Mouse (Mus musculus): ENCODE results near the gene Gli2. TPM values are rescaled to one million over a fixed set of nuclear protein-coding genes. Genes with fewer than 3 reads are reported as not detected.

The Gli2 gene
- polyA plus RNA-seq (2015; fragmentation: Nextera tagmentation; extraction: Ambion mirVana), result 7.2 and 7.4 TPM in 2 replicates

GRCm38 (mm10) chr1:119053402-119053841 lies at the start of gene Gli2:
Gene Gli2 (minus strand): TSS chr1:119053619.
- Histone ChIP-seq H3K27me3 (replicated peaks) (peaks cover 22% of the 10 kb centered on the region), H3K36me3 (no peaks in the 10 kb centered on the region), H3K9me3 (no peaks in the 10 kb centered on the region), H3K4me1 (replicated peaks) (peaks cover 30% of the 10 kb centered on the region), H3K4me3 (replicated peaks) (peak within 1 kb of the TSS; percentile 54), H3K4me2 (replicated peaks) (peak within 1 kb of the TSS; percentile 96), H3K27ac (peak within 1 kb of the TSS; percentile 89), H3K9ac (peak within 1 kb of the TSS; percentile 48)
- under 1% methylated on average over 38 of the region's 42 CpGs for WGBS
- ATAC-seq, result peak; percentile 85

DNA sequence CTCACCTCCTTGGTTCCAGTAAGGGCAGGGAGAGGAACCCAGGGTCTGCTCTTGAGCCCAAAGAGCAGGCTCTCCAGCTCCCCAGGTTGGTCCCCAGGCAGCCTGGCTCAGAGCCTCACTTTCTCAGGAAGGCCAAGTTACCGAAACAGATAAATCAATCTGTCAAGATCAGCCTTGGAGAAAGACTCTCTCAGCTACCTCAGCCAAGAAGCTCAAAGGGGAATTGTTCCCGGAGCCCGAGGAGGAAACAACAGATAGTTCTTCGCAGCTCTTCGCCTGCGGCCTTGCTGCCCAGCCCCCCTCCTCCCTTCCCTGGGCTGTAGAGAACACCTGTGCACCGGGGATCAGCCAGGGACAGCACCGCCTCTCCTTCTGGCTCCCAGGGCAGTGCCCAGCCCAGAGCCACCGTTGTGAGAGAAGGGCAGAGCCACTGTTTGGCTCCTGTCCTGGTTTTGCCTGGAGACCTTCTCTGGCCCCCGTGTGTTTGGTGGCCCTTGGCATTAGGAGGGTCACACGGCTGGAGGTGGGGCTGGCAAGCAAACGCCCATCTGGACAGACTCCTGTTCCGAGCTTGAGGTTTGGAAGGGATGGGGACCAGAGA lies 44.6 kb upstream of the Gli2 start:
- WGBS, result 29% methylated on average over 13 of the region's 13 CpGs

GRCm38 (mm10) chr1:119093739-119094138 lies 40.3 kb upstream of the Gli2 start:
- H3K9me3 ChIP-seq, result no peaks in the 10 kb centered on the region
- WGBS, result 20% methylated on average over 8 of the region's 8 CpGs
- peak; percentile 52; the same call in 1 of the 2 replicates for ATAC-seq
- no peak overlapping the region for H3K4me3 ChIP-seq (replicated peaks)
- no peak overlapping the region for H3K9ac ChIP-seq
- no peak overlapping the region for H3K4me2 ChIP-seq (replicated peaks)
- H3K27me3 ChIP-seq (replicated peaks), result peaks cover 3% of the 10 kb centered on the region; the same call in 1 of the 2 replicates
- no peaks in the 10 kb centered on the region for H3K36me3 ChIP-seq
- 0 out of 2 replicates have a peak, but pooled peaks cover 3% of the 10 kb centered on the region for H3K4me1 ChIP-seq (replicated peaks)
- no peak overlapping the region for H3K27ac ChIP-seq

More for the DNA sequence above, 44.6 kb upstream of the Gli2 start:
- peaks cover 3% of the 10 kb centered on the region; the same call in 1 of the 2 replicates for H3K27me3 ChIP-seq (replicated peaks)
- 0 out of 2 replicates have a peak, but pooled peaks cover 3% of the 10 kb centered on the region for H3K4me1 ChIP-seq (replicated peaks)
- H3K36me3 ChIP-seq, result no peaks in the 10 kb centered on the region
- no peak overlapping the region for H3K9ac ChIP-seq
- H3K27ac ChIP-seq, result no peak overlapping the region
- peak; percentile 41; the same call in 1 of the 2 replicates for ATAC-seq
- H3K4me2 ChIP-seq (replicated peaks), result no peak overlapping the region
- H3K9me3 ChIP-seq, result no peaks in the 10 kb centered on the region
- no peak overlapping the region for H3K4me3 ChIP-seq (replicated peaks)

DNA sequence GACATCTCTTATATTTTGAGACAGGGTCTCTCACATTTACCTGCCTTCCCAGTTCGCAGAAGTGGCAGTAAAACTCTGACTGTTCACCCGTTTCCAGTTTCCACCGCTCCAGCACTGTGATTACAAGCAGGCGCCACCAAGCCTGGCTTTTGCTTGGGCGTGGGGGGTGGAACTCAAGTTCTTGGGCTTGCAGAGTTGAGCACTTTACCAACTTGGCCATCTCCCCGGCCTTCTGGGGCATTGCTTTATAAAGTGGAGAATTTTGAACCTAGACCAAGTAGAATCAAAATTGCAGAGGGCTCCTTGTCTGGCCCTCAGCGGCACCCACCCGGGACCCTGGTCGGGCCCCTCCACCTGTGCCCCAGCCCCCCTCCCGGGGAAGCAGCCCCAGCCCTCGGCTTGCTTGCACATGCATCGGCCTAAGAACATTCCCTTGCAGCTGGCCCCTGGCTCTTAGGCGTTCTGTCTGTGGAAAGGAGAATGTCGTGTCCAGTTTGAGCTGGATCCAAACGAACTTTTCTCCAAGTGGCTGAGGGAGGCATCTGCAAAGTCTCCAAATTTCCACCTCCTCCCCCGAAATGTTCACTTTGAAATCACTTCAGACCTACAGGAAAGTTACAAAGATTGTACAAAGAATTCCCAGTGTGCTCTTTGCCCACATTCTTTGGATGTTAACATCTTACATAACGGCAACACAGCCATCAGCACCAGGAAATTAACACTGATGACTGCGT lies 36.6 kb upstream of the Gli2 start:
- H3K9ac ChIP-seq, result no peak overlapping the region
- H3K4me3 ChIP-seq (replicated peaks), result no peak overlapping the region
- H3K27me3 ChIP-seq (replicated peaks), result no peaks in the 10 kb centered on the region
- WGBS, result 71% methylated on average over 18 of the region's 18 CpGs
- H3K4me2 ChIP-seq (replicated peaks), result no peak overlapping the region
- ATAC-seq, result no peak
- no peaks in the 10 kb centered on the region for H3K4me1 ChIP-seq (replicated peaks)
- H3K36me3 ChIP-seq, result no peaks in the 10 kb centered on the region
- no peaks in the 10 kb centered on the region for H3K9me3 ChIP-seq
- no peak overlapping the region for H3K27ac ChIP-seq

- 22% methylated on average over 3 of the region's 3 CpGs for WGBS
- H3K4me2 ChIP-seq (replicated peaks), result no peak overlapping the region
- H3K9me3 ChIP-seq, result no peaks in the 10 kb centered on the region
- peak; percentile 61 for ATAC-seq
- no peaks in the 10 kb centered on the region for H3K36me3 ChIP-seq
- no peak overlapping the region for H3K4me3 ChIP-seq (replicated peaks)
- no peaks in the 10 kb centered on the region for H3K27me3 ChIP-seq (replicated peaks)
- no peak overlapping the region for H3K27ac ChIP-seq
- H3K4me1 ChIP-seq (replicated peaks), result no peaks in the 10 kb centered on the region; the same call in 1 of the 2 replicates
- H3K9ac ChIP-seq, result no peak overlapping the region
These were observed 34.1 kb upstream of the Gli2 start for GRCm38 (mm10) chr1:119087539-119087938.

- Histone ChIP-seq H3K4me1 (replicated peaks) (peaks cover 3% of the 10 kb centered on the region; the same call in 1 of the 2 replicates), H3K9ac (no peak overlapping the region), H3K27me3 (replicated peaks) (no peaks in the 10 kb centered on the region), H3K4me2 (replicated peaks) (no peak overlapping the region), H3K27ac (no peak overlapping the region), H3K9me3 (no peaks in the 10 kb centered on the region), H3K4me3 (replicated peaks) (no peak overlapping the region), H3K36me3 (no peaks in the 10 kb centered on the region)
- 56% methylated on average over 10 of the region's 10 CpGs for WGBS
- ATAC-seq, result no peak
These were observed 32.4 kb upstream of the Gli2 start for GRCm38 (mm10) chr1:119085771-119086170.

DNA sequence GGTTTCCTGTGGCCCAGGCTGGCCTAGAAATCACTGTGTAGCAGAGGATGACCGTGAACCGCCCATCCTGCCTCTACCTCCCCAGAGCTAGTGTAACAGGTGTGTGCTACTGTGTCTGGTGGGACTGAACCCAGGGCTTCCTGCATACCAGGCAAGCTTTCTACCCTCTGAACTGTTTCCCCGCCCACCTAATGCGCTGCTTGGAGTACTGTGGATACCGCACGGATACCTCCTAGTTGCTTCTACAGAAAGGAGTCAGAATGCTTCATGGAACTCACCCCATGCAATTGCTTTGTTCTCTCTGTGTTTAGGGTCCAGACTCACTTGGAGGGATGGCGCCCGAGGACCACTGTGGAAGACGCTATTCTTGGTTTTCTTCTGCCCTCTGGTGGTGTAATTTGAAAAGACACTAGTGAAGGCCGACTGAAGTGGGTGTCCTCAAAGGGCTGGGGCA lies 30.1 kb upstream of the Gli2 start:
- Histone ChIP-seq H3K27ac (no peak overlapping the region), H3K9me3 (no peaks in the 10 kb centered on the region), H3K4me2 (replicated peaks) (peak overlapping the region; percentile 39), H3K36me3 (no peaks in the 10 kb centered on the region), H3K27me3 (replicated peaks) (no peaks in the 10 kb centered on the region), H3K4me3 (replicated peaks) (0 out of 2 replicates have a peak overlapping the region, but pooled peaks have one; percentile 7), H3K4me1 (replicated peaks) (peaks cover 3% of the 10 kb centered on the region; the same call in 1 of the 2 replicates), H3K9ac (no peak overlapping the region)
- peak; percentile 46; the same call in 1 of the 2 replicates for ATAC-seq
- WGBS, result 25% methylated on average over 10 of the region's 10 CpGs

GRCm38 (mm10) chr1:119082231-119082991 lies 29.0 kb upstream of the Gli2 start:
- ATAC-seq, result peak; percentile 71
- H3K9me3 ChIP-seq, result no peaks in the 10 kb centered on the region

GRCm38 (mm10) chr1:119077933-119078332 lies 24.5 kb upstream of the Gli2 start:
- Histone ChIP-seq H3K4me1 (replicated peaks) (0 out of 2 replicates have a peak, but pooled peaks cover 3% of the 10 kb centered on the region), H3K4me2 (replicated peaks) (no peak overlapping the region), H3K36me3 (no peaks in the 10 kb centered on the region), H3K9me3 (no peaks in the 10 kb centered on the region), H3K27me3 (replicated peaks) (peaks cover 8% of the 10 kb centered on the region; the same call in 1 of the 2 replicates), H3K9ac (no peak overlapping the region), H3K4me3 (replicated peaks) (no peak overlapping the region), H3K27ac (no peak overlapping the region)
- 88% methylated on average over 7 of the region's 7 CpGs for WGBS
- no peak for ATAC-seq

More at GRCm38 (mm10) chr1:119082231-119082991, 29.0 kb upstream of the Gli2 start:
- Histone ChIP-seq H3K36me3 (no peaks in the 10 kb centered on the region), H3K27me3 (replicated peaks) (0 out of 2 replicates have a peak, but pooled peaks cover 4% of the 10 kb centered on the region), H3K9ac (no peak overlapping the region), H3K4me3 (replicated peaks) (no peak overlapping the region), H3K27ac (no peak overlapping the region), H3K4me1 (replicated peaks) (peaks cover 3% of the 10 kb centered on the region; the same call in 1 of the 2 replicates), H3K4me2 (replicated peaks) (no peak overlapping the region)
- 38% methylated on average over 12 of the region's 12 CpGs for WGBS

- Histone ChIP-seq H3K4me2 (replicated peaks) (no peak overlapping the region), H3K9ac (no peak overlapping the region), H3K4me1 (replicated peaks) (no peaks in the 10 kb centered on the region), H3K9me3 (no peaks in the 10 kb centered on the region), H3K27me3 (replicated peaks) (peaks cover 8% of the 10 kb centered on the region; the same call in 1 of the 2 replicates), H3K36me3 (no peaks in the 10 kb centered on the region), H3K27ac (no peak overlapping the region), H3K4me3 (replicated peaks) (no peak overlapping the region)
- ATAC-seq, result no peak
- 79% methylated on average over 4 of the region's 4 CpGs for WGBS
These were observed 22.9 kb upstream of the Gli2 start for GRCm38 (mm10) chr1:119076333-119076732.

DNA sequence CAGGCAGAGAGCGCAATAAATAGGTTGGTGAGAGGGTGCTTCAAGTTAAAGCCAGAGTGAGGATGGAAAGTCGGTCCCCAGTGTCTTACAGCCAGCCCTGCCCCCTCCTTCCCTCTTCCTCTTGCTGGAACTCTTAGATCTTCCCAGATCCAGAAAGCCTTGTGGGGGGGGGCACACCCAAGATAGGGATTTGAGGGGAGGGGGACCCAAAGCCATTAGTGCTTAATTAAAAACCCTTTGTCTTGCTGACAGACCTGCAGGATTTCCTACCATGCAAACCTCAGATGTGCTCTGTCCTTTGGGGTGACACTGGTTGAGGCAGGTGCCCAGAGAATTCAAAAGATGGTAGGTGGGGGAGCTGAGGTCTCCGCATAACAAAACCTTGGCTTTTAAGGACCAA lies 22.5 kb upstream of the Gli2 start:
- ATAC-seq, result no peak
- no peak overlapping the region for H3K9ac ChIP-seq
- no peaks in the 10 kb centered on the region for H3K9me3 ChIP-seq
- H3K36me3 ChIP-seq, result no peaks in the 10 kb centered on the region
- no peak overlapping the region for H3K4me2 ChIP-seq (replicated peaks)
- WGBS, result 42% methylated on average over 3 of the region's 3 CpGs
- H3K27me3 ChIP-seq (replicated peaks), result peaks cover 8% of the 10 kb centered on the region; the same call in 1 of the 2 replicates
- no peak overlapping the region for H3K4me3 ChIP-seq (replicated peaks)
- H3K4me1 ChIP-seq (replicated peaks), result no peaks in the 10 kb centered on the region
- no peak overlapping the region for H3K27ac ChIP-seq

All from intestine, embryonic 15.5 days (tissue).